Mouse (Mus musculus): ENCODE results near the gene Sap30l.

- TF ChIP-seq CTCF (IDR thresholded peaks at IDR 0.05; ENCODE audit: control insufficient read depth, insufficient read depth, insufficient read length) (no peak), MYOG (IDR thresholded peaks at IDR 0.05; ENCODE audit: control insufficient read depth, extremely low read depth, insufficient read length) (no peak), MAX (IDR thresholded peaks at IDR 0.05) (no peak), USF1 (IDR thresholded peaks at IDR 0.05; ENCODE audit: low read depth) (no peak), MYOD1 (IDR thresholded peaks at IDR 0.05; ENCODE audit: control insufficient read depth, insufficient read length, low read depth) (no peak), FOSL1 (IDR thresholded peaks at IDR 0.05; ENCODE audit: insufficient read depth, low read length, poor library complexity, severe bottlenecking) (no peak), CEBPB (IDR thresholded peaks at IDR 0.05; ENCODE audit: low read depth) (no peak)
Observed at GRCm38 (mm10) chr11:57827048-57827914, 25.8 kb downstream of the Sap30l start.

Data from C2C12 (cell line).